Mouse (Mus musculus): Measurements from ENCODE around the gene Snx18. TPM values are rescaled to one million over a fixed set of nuclear protein-coding genes. Genes with fewer than 3 reads are reported as not detected.

Snx18 gene
- polyA plus RNA-seq, 1 experiment: 14.2 TPM

GRCm38 (mm10) chr13:113635799-113636222 lies 17.4 kb upstream of the Snx18 start:
- DNase-seq (ENCODE audit: low read depth): no peak
- TF ChIP-seq POLR2A (IDR thresholded peaks at IDR 0.05; ENCODE audit: borderline replicate concordance, extremely low read depth, insufficient read depth, insufficient read length, poor library complexity, severe bottlenecking) (no peak), CTCF (IDR thresholded peaks at IDR 0.05; ENCODE audit: borderline replicate concordance, extremely low read depth, insufficient read depth, insufficient read length) (no peak)

- no peak for TF ChIP-seq CTCF (IDR thresholded peaks at IDR 0.05; ENCODE audit: borderline replicate concordance, extremely low read depth, insufficient read depth, insufficient read length)
- TF ChIP-seq POLR2A (IDR thresholded peaks at IDR 0.05; ENCODE audit: borderline replicate concordance, extremely low read depth, insufficient read depth, insufficient read length, poor library complexity, severe bottlenecking): no peak
- DNase-seq (ENCODE audit: low read depth): no peak
Measured at GRCm38 (mm10) chr13:113634732-113635481, 16.5 kb upstream of the Snx18 start.

GRCm38 (mm10) chr13:113632506-113632905 lies 14.1 kb upstream of the Snx18 start:
- TF ChIP-seq POLR2A (IDR thresholded peaks at IDR 0.05; ENCODE audit: borderline replicate concordance, extremely low read depth, insufficient read depth, insufficient read length, poor library complexity, severe bottlenecking): no peak
- TF ChIP-seq CTCF (IDR thresholded peaks at IDR 0.05; ENCODE audit: borderline replicate concordance, extremely low read depth, insufficient read depth, insufficient read length): no peak
- DNase-seq (ENCODE audit: low read depth): no peak

DNA sequence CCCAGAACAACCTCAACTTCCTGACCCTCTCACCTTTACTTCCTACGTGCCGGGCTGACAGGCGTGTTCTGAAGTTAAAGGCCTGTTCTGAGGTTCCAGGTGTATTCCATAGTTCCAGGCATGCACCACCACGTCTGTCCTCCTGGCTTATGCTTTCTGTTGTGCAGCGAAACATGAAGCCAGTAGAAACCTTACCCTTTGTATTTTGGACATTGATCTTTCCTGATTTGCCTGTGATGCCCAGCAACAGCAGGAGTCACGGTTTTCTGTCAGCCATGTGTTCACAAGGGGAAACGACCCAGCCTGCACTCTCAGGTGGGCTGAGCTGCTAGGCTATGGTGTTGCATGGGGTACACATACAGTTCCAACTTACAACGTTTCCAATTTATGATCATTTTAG lies 9.2 kb upstream of the Snx18 start:
- TF ChIP-seq POLR2A (IDR thresholded peaks at IDR 0.05; ENCODE audit: borderline replicate concordance, extremely low read depth, insufficient read depth, insufficient read length, poor library complexity, severe bottlenecking): no peak
- no peak for TF ChIP-seq CTCF (IDR thresholded peaks at IDR 0.05; ENCODE audit: borderline replicate concordance, extremely low read depth, insufficient read depth, insufficient read length)
- DNase-seq (ENCODE audit: low read depth): no peak

DNA sequence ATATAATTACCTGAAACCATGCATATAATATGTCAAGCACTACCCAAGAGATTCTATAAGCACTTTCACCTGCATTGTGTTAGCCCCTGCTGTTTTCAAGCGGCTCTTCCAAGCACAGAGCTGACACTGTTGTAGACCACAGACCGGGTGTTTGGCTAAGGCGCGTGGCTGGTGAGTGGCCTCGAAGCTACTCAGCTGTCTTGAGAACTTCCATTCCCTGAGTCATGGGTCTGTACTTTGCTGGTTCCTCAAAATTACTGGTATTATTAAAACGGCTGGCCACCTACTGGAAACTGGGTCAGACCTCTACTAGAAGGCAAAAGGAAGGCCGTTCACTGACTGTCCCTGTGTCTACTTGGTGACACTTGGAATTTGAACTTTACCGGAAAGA lies 4.5 kb upstream of the Snx18 start:
- TF ChIP-seq CTCF (IDR thresholded peaks at IDR 0.05; ENCODE audit: borderline replicate concordance, extremely low read depth, insufficient read depth, insufficient read length) (no peak), POLR2A (IDR thresholded peaks at IDR 0.05; ENCODE audit: borderline replicate concordance, extremely low read depth, insufficient read depth, insufficient read length, poor library complexity, severe bottlenecking) (no peak)
- no peak for DNase-seq (ENCODE audit: low read depth)

DNA sequence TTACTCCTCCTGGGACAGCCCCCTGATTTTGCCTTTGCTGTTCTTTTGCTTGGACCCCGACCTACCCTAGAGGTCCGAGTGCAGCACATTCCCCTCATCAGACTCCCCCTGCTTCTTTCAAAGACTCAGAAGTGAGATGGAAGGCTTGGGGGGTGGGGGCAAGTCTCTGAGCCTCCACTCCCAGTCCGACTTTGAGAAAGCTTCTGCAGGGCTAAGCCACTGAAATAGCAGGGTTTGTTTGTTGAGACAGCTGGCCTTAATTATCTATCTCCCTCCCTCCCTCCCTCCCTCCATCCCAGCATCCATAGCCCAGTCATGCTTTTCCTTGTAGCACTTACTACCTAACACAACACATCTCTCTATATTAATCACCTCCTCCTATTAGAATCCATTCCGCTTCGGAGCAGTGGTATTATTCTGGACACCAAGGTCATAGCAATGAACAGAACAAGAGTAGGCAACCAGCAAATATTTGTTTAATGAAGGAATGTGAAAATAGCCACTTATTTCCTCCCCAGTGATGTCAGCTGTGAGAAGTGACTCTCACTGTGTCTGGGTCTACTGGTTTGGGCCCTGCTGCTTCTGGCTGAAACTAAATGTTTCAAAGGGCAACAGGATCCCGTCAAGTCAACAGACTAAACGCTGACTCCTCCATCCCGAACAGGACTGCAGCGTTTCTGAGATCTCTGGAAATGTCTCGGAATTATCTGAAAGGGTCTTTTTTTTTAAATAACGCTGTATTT lies 3.9 kb upstream of the Snx18 start:
- DNase-seq (ENCODE audit: low read depth): no peak
- TF ChIP-seq CTCF (IDR thresholded peaks at IDR 0.05; ENCODE audit: borderline replicate concordance, extremely low read depth, insufficient read depth, insufficient read length) (no peak), POLR2A (IDR thresholded peaks at IDR 0.05; ENCODE audit: borderline replicate concordance, extremely low read depth, insufficient read depth, insufficient read length, poor library complexity, severe bottlenecking) (no peak)

GRCm38 (mm10) chr13:113619003-113619402 lies 639 bp upstream of the Snx18 start:
- no peak for DNase-seq (ENCODE audit: low read depth)
- no peak for TF ChIP-seq CTCF (IDR thresholded peaks at IDR 0.05; ENCODE audit: borderline replicate concordance, extremely low read depth, insufficient read depth, insufficient read length)
- no peak for TF ChIP-seq POLR2A (IDR thresholded peaks at IDR 0.05; ENCODE audit: borderline replicate concordance, extremely low read depth, insufficient read depth, insufficient read length, poor library complexity, severe bottlenecking)

- peak; percentile 63 for DNase-seq (ENCODE audit: low read depth)
- TF ChIP-seq CTCF (IDR thresholded peaks at IDR 0.05; ENCODE audit: borderline replicate concordance, extremely low read depth, insufficient read depth, insufficient read length): no peak
- no peak for TF ChIP-seq POLR2A (IDR thresholded peaks at IDR 0.05; ENCODE audit: borderline replicate concordance, extremely low read depth, insufficient read depth, insufficient read length, poor library complexity, severe bottlenecking)
Measured at GRCm38 (mm10) chr13:113617338-113617890, 950 bp downstream of the Snx18 start.

- no peak for DNase-seq (ENCODE audit: low read depth)
- TF ChIP-seq POLR2A (IDR thresholded peaks at IDR 0.05; ENCODE audit: borderline replicate concordance, extremely low read depth, insufficient read depth, insufficient read length, poor library complexity, severe bottlenecking): no peak
- TF ChIP-seq CTCF (IDR thresholded peaks at IDR 0.05; ENCODE audit: borderline replicate concordance, extremely low read depth, insufficient read depth, insufficient read length): no peak
Measured at GRCm38 (mm10) chr13:113616751-113617337, 1.5 kb downstream of the Snx18 start.

DNA sequence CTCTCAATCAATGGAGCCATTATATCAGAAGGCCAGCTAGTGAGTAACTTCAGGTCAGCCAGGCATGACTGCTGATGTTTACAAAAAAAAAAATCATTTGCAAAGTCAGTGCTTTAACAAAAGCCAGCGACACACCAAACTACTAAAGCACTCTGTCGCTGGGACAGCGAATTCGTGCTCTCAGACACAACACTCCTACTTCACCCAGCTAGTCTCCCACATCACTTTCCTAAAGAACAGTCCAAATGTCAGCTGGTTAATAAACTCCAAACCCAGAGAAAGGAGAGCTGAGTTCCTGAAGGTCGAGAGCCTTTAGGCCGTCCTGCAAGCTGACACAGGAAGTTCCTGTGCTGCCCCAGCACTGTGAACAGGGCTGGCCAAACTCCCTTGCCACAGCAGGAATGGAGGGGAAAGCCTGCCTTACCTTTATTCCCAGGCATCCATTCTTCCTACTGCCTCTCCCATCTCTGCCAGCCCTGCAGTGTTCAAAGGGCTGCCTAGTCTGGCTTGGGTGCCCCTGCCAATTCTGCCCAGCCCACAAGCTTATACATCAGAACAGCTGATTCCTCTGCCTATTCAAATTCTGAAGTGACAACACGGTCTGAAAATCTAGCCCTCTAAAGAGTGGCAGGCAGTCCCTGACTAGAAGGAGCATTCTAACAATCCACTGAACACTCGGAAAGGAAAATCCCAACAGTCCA lies 2.2 kb downstream of the Snx18 start:
- DNase-seq (ENCODE audit: low read depth): peak; percentile 54
- TF ChIP-seq CTCF (IDR thresholded peaks at IDR 0.05; ENCODE audit: borderline replicate concordance, extremely low read depth, insufficient read depth, insufficient read length) (no peak), POLR2A (IDR thresholded peaks at IDR 0.05; ENCODE audit: borderline replicate concordance, extremely low read depth, insufficient read depth, insufficient read length, poor library complexity, severe bottlenecking) (no peak)

GRCm38 (mm10) chr13:113615546-113615941 lies 2.8 kb downstream of the Snx18 start:
- no peak for TF ChIP-seq POLR2A (IDR thresholded peaks at IDR 0.05; ENCODE audit: borderline replicate concordance, extremely low read depth, insufficient read depth, insufficient read length, poor library complexity, severe bottlenecking)
- no peak for TF ChIP-seq CTCF (IDR thresholded peaks at IDR 0.05; ENCODE audit: borderline replicate concordance, extremely low read depth, insufficient read depth, insufficient read length)
- peak; percentile 57 for DNase-seq (ENCODE audit: low read depth)
